Mouse (Mus musculus) liver, embryonic 16.5 days (tissue): Measurements from ENCODE around the gene Top3b. TPM values are rescaled to one million over a fixed set of nuclear protein-coding genes. Genes with fewer than 3 reads are reported as not detected.

Experiments used
- ATAC-seq: fragments of 200-750 bp; cut with Nextera tagmentation; 2 replicates; pipeline ENCODE4 v1.8.0; 2017; ENCODE audit warnings: low read depth, mild to moderate bottlenecking, moderate number of reproducible peaks, moderate library complexity
- H3K27ac ChIP-seq: fragments of 300-500 bp; sonication (generic); 2 replicates; pipeline ENCODE4 v1.5.1; 2014; ENCODE audit warnings: mild to moderate bottlenecking, low read length
- H3K27me3 ChIP-seq: fragments of 300-500 bp; sonication (generic); 2 replicates; pipeline ENCODE4 v1.6.1; 2014; ENCODE audit warnings: low read depth, low read length, mixed read lengths; ENCODE audit not compliant: control insufficient read depth, insufficient read depth
- H3K36me3 ChIP-seq: fragments of 300-500 bp; sonication (generic); 2 replicates; pipeline ENCODE4 v1.6.1; 2014; ENCODE audit warnings: mild to moderate bottlenecking; ENCODE audit not compliant: control insufficient read depth, insufficient read depth
- H3K4me1 ChIP-seq: fragments of 300-500 bp; sonication (generic); 2 replicates; pipeline ENCODE4 v1.6.1; 2014; ENCODE audit warnings: low read depth, low read length, mixed read lengths; ENCODE audit not compliant: control insufficient read depth
- H3K4me2 ChIP-seq: fragments of 300-500 bp; sonication (generic); 2 replicates; pipeline ENCODE4 v1.6.1; 2014; ENCODE audit warnings: low read depth, low read length, mixed read lengths
- H3K4me3 ChIP-seq: fragments of 300-500 bp; sonication (generic); 2 replicates; pipeline ENCODE4 v1.5.1; 2014; ENCODE audit warnings: low read depth, mild to moderate bottlenecking, low read length
- H3K9ac ChIP-seq: fragments of 300-500 bp; sonication (generic); 2 replicates; pipeline ENCODE4 v1.6.1; 2014; ENCODE audit warnings: low read depth, low read length
- H3K9me3 ChIP-seq: fragments of 300-500 bp; sonication (generic); replicated peaks from 2 replicates; pipeline ENCODE4 v1.6.1; 2016; ENCODE audit warnings: low read length; ENCODE audit not compliant: control insufficient read depth
- WGBS: fragments of 180-500 bp; shearing (Covaris S2); extraction: QIAGEN DNeasy Blood & Tissue Kit; methylation state at CpG from one replicate; pipeline ENCODE4 v1.1.7; 2014; ENCODE audit not compliant: insufficient replicate concordance; 5-methylcytosine and 5-hydroxymethylcytosine counted together
- polyA plus RNA-seq: library from polyadenylated mRNA; unstranded; fragments of >200 nt; fragmentation: Nextera tagmentation; extraction: Ambion mirVana; gene quantifications from 2 replicates; pipeline ENCODE4 v1.2.1, GENCODE M21; 2015

Gene Top3b
- 19.3 and 22.6 TPM in 2 replicates for polyA plus RNA-seq

- Histone ChIP-seq H3K36me3 (peaks cover 5% of the 10 kb centered on the region; the same call in 1 of the 2 replicates), H3K9me3 (no peaks in the 10 kb centered on the region), H3K27me3 (no peaks in the 10 kb centered on the region), H3K9ac (peak within 1 kb of the TSS; percentile 88), H3K4me2 (peak within 1 kb of the TSS; percentile 67), H3K4me3 (peak within 1 kb of the TSS; percentile 83), H3K4me1 (peaks cover 9% of the 10 kb centered on the region), H3K27ac (peak within 1 kb of the TSS; percentile 89)
- under 1% methylated on average over 44 of the region's 49 CpGs for WGBS
- peak; percentile 96 for ATAC-seq
Observed at GRCm38 (mm10) chr16:16870617-16871331, at the start of gene Top3b, which contains the start of gene Vpreb1. Gene Top3b (plus strand): TSS chr16:16870736. Gene Vpreb1 (minus strand): TSS chr16:16870843.

- WGBS: 50% methylated on average over 5 of the region's 5 CpGs
- ATAC-seq: no peak
- Histone ChIP-seq H3K36me3 (no peaks in the 10 kb centered on the region), H3K4me3 (no peak overlapping the region), H3K27ac (no peak overlapping the region), H3K4me2 (no peak overlapping the region), H3K4me1 (peaks cover 7% of the 10 kb centered on the region), H3K9ac (no peak overlapping the region), H3K9me3 (no peaks in the 10 kb centered on the region), H3K27me3 (no peaks in the 10 kb centered on the region)
Observed at GRCm38 (mm10) chr16:16825476-16825875, 45.1 kb upstream of the Top3b start.

DNA sequence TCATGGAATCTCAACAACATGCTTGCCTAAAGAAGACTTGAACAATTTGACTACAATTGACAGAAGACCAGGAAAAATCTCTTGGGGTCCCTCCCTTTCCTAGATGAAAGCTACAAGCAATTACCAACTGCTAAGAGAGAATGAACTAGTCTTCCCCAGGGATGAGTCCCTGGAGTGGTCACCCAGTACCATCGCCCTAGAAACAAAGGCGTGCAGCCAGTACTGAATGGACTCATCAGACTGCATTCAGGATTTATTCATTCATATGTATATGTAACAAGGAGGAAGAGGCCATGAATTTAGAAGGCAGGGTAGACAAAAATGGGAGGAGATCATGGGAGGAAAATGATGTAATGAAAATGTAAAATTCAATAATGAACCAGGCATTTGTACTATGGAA, 44.3 kb upstream of the Top3b start:
- peaks cover 7% of the 10 kb centered on the region for H3K4me1 ChIP-seq
- H3K9ac ChIP-seq: no peak overlapping the region
- H3K4me2 ChIP-seq: no peak overlapping the region
- H3K27ac ChIP-seq: no peak overlapping the region
- no peak overlapping the region for H3K4me3 ChIP-seq
- H3K27me3 ChIP-seq: no peaks in the 10 kb centered on the region
- H3K9me3 ChIP-seq: no peaks in the 10 kb centered on the region
- 75% methylated on average over 2 of the region's 2 CpGs for WGBS
- ATAC-seq: no peak
- no peaks in the 10 kb centered on the region for H3K36me3 ChIP-seq

DNA sequence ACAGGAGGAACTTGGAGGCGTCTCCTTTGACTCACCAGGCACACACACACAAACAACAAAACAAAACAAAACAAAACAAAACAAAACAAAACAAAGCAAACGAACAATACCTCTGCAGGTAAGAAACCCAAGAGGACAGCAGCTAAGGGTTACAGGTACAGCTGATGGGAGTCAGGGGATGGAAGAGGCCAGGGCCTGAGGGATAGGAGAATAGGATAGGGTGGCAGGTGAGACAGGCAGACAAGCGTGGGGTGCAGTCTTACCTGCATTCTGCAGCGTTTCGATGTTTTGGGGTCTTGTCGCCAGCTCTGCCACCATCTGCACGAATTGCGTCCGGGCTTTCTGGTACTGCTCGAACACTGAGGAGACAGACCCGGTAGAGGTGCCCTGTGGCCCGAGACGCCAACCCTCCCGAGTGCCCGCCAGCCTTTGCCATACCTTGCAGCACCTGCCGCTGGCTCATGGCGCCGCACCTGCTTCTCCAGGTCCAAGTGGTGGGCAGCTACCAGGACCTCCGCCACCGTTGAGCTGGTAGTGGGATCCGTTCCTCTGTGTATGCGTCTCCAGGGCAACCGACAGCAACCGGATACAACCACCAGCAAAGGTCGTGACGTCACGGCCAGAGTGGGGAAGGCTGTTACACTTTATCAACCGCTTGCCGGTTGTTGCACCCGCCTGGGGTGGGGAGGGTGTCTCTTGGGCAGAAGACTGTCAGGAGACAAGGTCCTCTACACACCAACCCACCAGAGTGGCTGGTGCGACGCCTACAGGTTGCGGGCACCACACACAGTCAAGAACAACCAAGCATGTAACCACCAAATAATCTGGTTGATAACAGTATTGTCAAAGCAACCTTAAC, 41.5 kb upstream of the Top3b start, which contains the start of gene Spag6l:
Spag6l (minus strand) TSS at position 700 of the 859 bp plus-strand sequence.
- ATAC-seq: peak; percentile 61
- Histone ChIP-seq H3K9ac (no peak within 1 kb of the TSS), H3K4me3 (peak within 1 kb of the TSS; percentile 55), H3K36me3 (no peaks in the 10 kb centered on the region), H3K27me3 (no peaks in the 10 kb centered on the region), H3K4me1 (peaks cover 7% of the 10 kb centered on the region), H3K4me2 (peak within 1 kb of the TSS; percentile 81), H3K9me3 (no peaks in the 10 kb centered on the region), H3K27ac (no peak within 1 kb of the TSS)
- WGBS: 4% methylated on average over 33 of the region's 33 CpGs

DNA sequence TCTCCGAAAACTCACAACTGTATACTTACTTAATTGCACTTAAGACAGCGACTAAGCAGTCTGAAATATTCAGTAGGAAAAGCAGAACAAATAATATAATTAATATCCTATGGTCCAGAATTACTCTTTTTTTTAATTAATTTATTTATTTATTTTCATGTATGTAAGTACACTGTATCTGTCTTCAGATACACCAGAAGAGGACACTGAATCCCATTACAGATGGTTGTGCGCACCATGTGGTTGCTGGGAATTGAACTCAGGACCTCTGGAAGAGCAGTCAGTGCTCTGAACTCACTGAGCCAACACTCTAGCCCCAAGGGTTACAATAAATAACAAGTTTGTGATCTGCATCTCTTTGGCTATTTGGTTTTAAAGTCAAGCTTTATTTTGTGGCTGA, 40.9 kb upstream of the Top3b start:
- peaks cover 7% of the 10 kb centered on the region for H3K4me1 ChIP-seq
- ATAC-seq: no peak
- no peak overlapping the region for H3K9ac ChIP-seq
- H3K4me3 ChIP-seq: no peak overlapping the region
- H3K27ac ChIP-seq: no peak overlapping the region
- no peak overlapping the region for H3K4me2 ChIP-seq
- no peaks in the 10 kb centered on the region for H3K36me3 ChIP-seq
- no peaks in the 10 kb centered on the region for H3K9me3 ChIP-seq
- no peaks in the 10 kb centered on the region for H3K27me3 ChIP-seq
- 70% methylated on average over 3 of the region's 3 CpGs for WGBS

GRCm38 (mm10) chr16:16849196-16849595, 21.3 kb upstream of the Top3b start:
- H3K9ac ChIP-seq: no peak overlapping the region
- H3K4me1 ChIP-seq: no peaks in the 10 kb centered on the region
- H3K27me3 ChIP-seq: no peaks in the 10 kb centered on the region
- ATAC-seq: no peak
- H3K4me2 ChIP-seq: no peak overlapping the region
- no peak overlapping the region for H3K4me3 ChIP-seq
- no peak overlapping the region for H3K27ac ChIP-seq
- H3K36me3 ChIP-seq: no peaks in the 10 kb centered on the region
- H3K9me3 ChIP-seq: no peaks in the 10 kb centered on the region

- Histone ChIP-seq H3K9ac (no peak overlapping the region), H3K9me3 (no peaks in the 10 kb centered on the region), H3K27me3 (no peaks in the 10 kb centered on the region), H3K36me3 (no peaks in the 10 kb centered on the region), H3K4me1 (no peaks in the 10 kb centered on the region), H3K4me2 (no peak overlapping the region), H3K4me3 (no peak overlapping the region), H3K27ac (no peak overlapping the region)
- WGBS: 60% methylated on average over 3 of the region's 3 CpGs
- ATAC-seq: no peak
Observed at GRCm38 (mm10) chr16:16852411-16852810, 18.1 kb upstream of the Top3b start.

DNA sequence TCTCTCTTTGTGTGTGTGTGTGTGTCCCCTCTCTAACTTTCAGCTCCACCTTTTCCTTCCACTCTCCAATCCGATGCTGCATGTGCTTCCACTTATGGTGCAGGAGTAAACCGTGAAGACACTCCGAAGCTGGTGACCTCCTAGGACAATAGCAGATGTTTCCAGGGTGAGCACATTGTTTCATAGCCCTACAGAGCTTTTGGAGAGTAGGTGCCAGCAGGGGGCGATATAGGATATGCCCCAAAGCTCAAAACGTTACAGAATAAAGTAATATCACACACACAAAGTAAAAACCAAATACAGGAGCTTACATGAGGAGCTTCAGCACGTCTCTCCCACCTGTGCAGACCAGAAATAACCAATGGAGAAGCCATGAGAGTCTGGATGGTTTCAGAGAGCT, 15.7 kb upstream of the Top3b start:
- no peak overlapping the region for H3K27ac ChIP-seq
- H3K27me3 ChIP-seq: no peaks in the 10 kb centered on the region
- H3K9me3 ChIP-seq: no peaks in the 10 kb centered on the region
- no peaks in the 10 kb centered on the region for H3K4me1 ChIP-seq
- H3K9ac ChIP-seq: no peak overlapping the region
- H3K36me3 ChIP-seq: no peaks in the 10 kb centered on the region
- H3K4me3 ChIP-seq: no peak overlapping the region
- WGBS: 11% methylated on average over 6 of the region's 6 CpGs
- no peak overlapping the region for H3K4me2 ChIP-seq
- ATAC-seq: no peak

DNA sequence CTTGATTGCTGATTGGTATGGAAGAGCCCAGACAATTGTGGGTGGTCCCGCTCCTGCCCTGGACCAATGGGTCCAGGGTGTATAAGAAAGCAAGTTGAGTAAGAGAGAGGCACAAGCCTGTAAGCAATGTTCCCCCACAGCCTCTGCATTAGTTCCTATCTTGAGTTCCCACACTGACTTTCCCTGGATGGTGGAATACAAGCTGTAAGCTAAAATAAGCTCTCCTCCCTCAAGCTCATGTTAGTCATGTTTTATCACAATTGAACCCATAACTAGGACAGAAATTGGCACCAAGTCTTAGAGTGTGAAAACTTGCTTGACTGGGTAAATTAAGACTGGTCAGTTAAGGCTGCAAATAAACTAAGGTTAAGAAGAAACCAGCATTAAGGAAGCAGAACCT, 15.0 kb upstream of the Top3b start:
- H3K4me2 ChIP-seq: no peak overlapping the region
- H3K4me3 ChIP-seq: no peak overlapping the region
- no peaks in the 10 kb centered on the region for H3K36me3 ChIP-seq
- 67% methylated on average over 1 of the region's 1 CpGs for WGBS
- no peak overlapping the region for H3K27ac ChIP-seq
- no peak overlapping the region for H3K9ac ChIP-seq
- H3K9me3 ChIP-seq: no peaks in the 10 kb centered on the region
- no peaks in the 10 kb centered on the region for H3K27me3 ChIP-seq
- H3K4me1 ChIP-seq: no peaks in the 10 kb centered on the region
- no peak for ATAC-seq
